ENCODE assay signal across 8 mouse cellular contexts in genomic region chr7:99382088-99383000, GRCm38 (mm10). TPM values are rescaled to one million over a fixed set of nuclear protein-coding genes. Genes with fewer than 3 reads are reported as not detected.
A peak's percentile ranks its signal among the peaks of the same experiment; 100 is the strongest.
DNase-seq lines count a peak whose midpoint lies in the region; ATAC-seq lines count a peak whose summit lies in the region.

No protein-coding gene starts in this region.

- H3K36me3 ChIP-seq in kidney, embryonic 14.5 days (ENCODE audit: control insufficient read depth, insufficient read depth, low read length), result no peaks in the 10 kb centered on the region
- peaks cover 4% of the 10 kb centered on the region for H3K36me3 ChIP-seq in embryonic facial prominence, embryonic 10.5 days (replicated peaks)
- H3K36me3 ChIP-seq in hindbrain, embryonic 16.5 days (ENCODE audit: control insufficient read depth, insufficient read depth, low read length), result no peaks in the 10 kb centered on the region
- no peaks in the 10 kb centered on the region for H3K36me3 ChIP-seq in lung, embryonic 16.5 days (ENCODE audit: control insufficient read depth, insufficient read depth, low read length)

- H3K9ac ChIP-seq in kidney, embryonic 14.5 days (ENCODE audit: low read depth, low read length), result peak overlapping the region; percentile 78
- H3K9ac ChIP-seq in hindbrain, embryonic 16.5 days (ENCODE audit: low read depth, low read length), result peak overlapping the region; percentile 87
- peak overlapping the region; percentile 83 for H3K9ac ChIP-seq in lung, embryonic 16.5 days (ENCODE audit: low read length)

- peak overlapping the region; percentile 58 for H3K4me3 ChIP-seq in kidney, embryonic 14.5 days (ENCODE audit: low read length)
- H3K4me3 ChIP-seq in embryonic facial prominence, embryonic 10.5 days, result peak overlapping the region; percentile 79
- peak overlapping the region; percentile 88 for H3K4me3 ChIP-seq in hindbrain, embryonic 16.5 days (ENCODE audit: low read length)
- H3K4me3 ChIP-seq in lung, embryonic 16.5 days (ENCODE audit: low read length), result peak overlapping the region; percentile 71

- DNase-seq in kidney, adult 11 months, result no peak
- DNase-seq in embryonic facial prominence, embryonic 10.5 days (ENCODE audit: low spot score), result no peak
- peak; percentile 30 for DNase-seq in thymus, postnatal 25 days
- DNase-seq in layer of hippocampus, postnatal 14 days (ENCODE audit: low spot score in 2 of 2), result no peak
- no peak for DNase-seq in ovary, postnatal 36 days (ENCODE audit: low spot score)

- ATAC-seq in kidney, embryonic 14.5 days (ENCODE audit: low FRiP score, low TSS enrichment), result no peak
- ATAC-seq in hindbrain, embryonic 16.5 days, result no peak
- ATAC-seq in lung, embryonic 16.5 days (ENCODE audit: low read depth), result no peak

- 11% methylated on average over 30 of the region's 30 CpGs for WGBS in kidney, embryonic 14.5 days
- 12% methylated on average over 30 of the region's 30 CpGs for WGBS in embryonic facial prominence, embryonic 10.5 days
- 8% methylated on average over 29 of the region's 30 CpGs for WGBS in hindbrain, embryonic 16.5 days
- WGBS in lung, embryonic 16.5 days, result 8% methylated on average over 30 of the region's 30 CpGs

- peaks cover 24% of the 10 kb centered on the region for H3K4me1 ChIP-seq in kidney, embryonic 14.5 days (ENCODE audit: control insufficient read depth, insufficient read depth, low read length)
- peaks cover 82% of the 10 kb centered on the region for H3K4me1 ChIP-seq in embryonic facial prominence, embryonic 10.5 days
- peaks cover 49% of the 10 kb centered on the region for H3K4me1 ChIP-seq in hindbrain, embryonic 16.5 days (ENCODE audit: control insufficient read depth, insufficient read depth, low read depth, low read length)
- peaks cover 35% of the 10 kb centered on the region for H3K4me1 ChIP-seq in lung, embryonic 16.5 days (replicated peaks; ENCODE audit: control insufficient read depth, insufficient read depth, low read length)

- H3K9me3 ChIP-seq in kidney, embryonic 14.5 days (ENCODE audit: control insufficient read depth, low read length), result no peaks in the 10 kb centered on the region
- no peaks in the 10 kb centered on the region for H3K9me3 ChIP-seq in embryonic facial prominence, embryonic 10.5 days
- no peaks in the 10 kb centered on the region for H3K9me3 ChIP-seq in hindbrain, embryonic 16.5 days (ENCODE audit: control insufficient read depth, low read length)
- no peaks in the 10 kb centered on the region for H3K9me3 ChIP-seq in lung, embryonic 16.5 days (ENCODE audit: control insufficient read depth, low read length)

- peak overlapping the region; percentile 94 for H3K4me2 ChIP-seq in kidney, embryonic 14.5 days (replicated peaks; ENCODE audit: low read depth, low read length)
- peak overlapping the region; percentile 92 for H3K4me2 ChIP-seq in hindbrain, embryonic 16.5 days (ENCODE audit: low read length)
- peak overlapping the region; percentile 94 for H3K4me2 ChIP-seq in lung, embryonic 16.5 days (ENCODE audit: low read depth, low read length)

- H3K27ac ChIP-seq in kidney, embryonic 14.5 days (ENCODE audit: low read depth, low read length), result peak overlapping the region; percentile 76; the same call in 1 of the 2 replicates
- H3K27ac ChIP-seq in embryonic facial prominence, embryonic 10.5 days (replicated peaks), result peak overlapping the region; percentile 98
- H3K27ac ChIP-seq in hindbrain, embryonic 16.5 days (ENCODE audit: low read depth, low read length), result peak overlapping the region; percentile 92
- H3K27ac ChIP-seq in lung, embryonic 16.5 days (ENCODE audit: low read length), result peak overlapping the region; percentile 88

- no peaks in the 10 kb centered on the region for H3K27me3 ChIP-seq in kidney, embryonic 14.5 days (ENCODE audit: control insufficient read depth, insufficient read depth, low read length)
- H3K27me3 ChIP-seq in embryonic facial prominence, embryonic 10.5 days (replicated peaks; ENCODE audit: low read depth, poor library complexity, severe bottlenecking), result peaks cover 21% of the 10 kb centered on the region
- no peaks in the 10 kb centered on the region for H3K27me3 ChIP-seq in hindbrain, embryonic 16.5 days (replicated peaks; ENCODE audit: control insufficient read depth, insufficient read depth, low read length)
- H3K27me3 ChIP-seq in lung, embryonic 16.5 days (ENCODE audit: control insufficient read depth, insufficient read depth, low read depth, low read length), result no peaks in the 10 kb centered on the region

RNA-seq across cellular contexts. Expression of gene Gdpd5, which starts 1.1 kb away (rescaled TPM):
- 12.1 and 15.4 TPM in 2 replicates for polyA plus RNA-seq in kidney, embryonic 14.5 days (2014; fragmentation: Nextera tagmentation; extraction: Ambion mirVana)
- polyA plus RNA-seq in embryonic facial prominence, embryonic 10.5 days (2016; fragmentation: Nextera tagmentation; extraction: Ambion mirVana), result 21.4 TPM in 2 replicates
- polyA plus RNA-seq in hindbrain, embryonic 16.5 days (2015; fragmentation: Nextera tagmentation; extraction: Ambion mirVana), result 36.9 and 43.8 TPM in 2 replicates
- 22.4 and 24.1 TPM in 2 replicates for polyA plus RNA-seq in lung, embryonic 16.5 days (2015; fragmentation: Nextera tagmentation; extraction: Ambion mirVana)
- 10 to 100 TPM; 30.0 to 31.6 TPM for total RNA-seq in layer of hippocampus, postnatal 14 days (2021)

RNA-seq across cellular contexts. Expression of gene Serpinh1, which starts 29.3 kb away (rescaled TPM):
- polyA plus RNA-seq in kidney, embryonic 14.5 days (2014; fragmentation: Nextera tagmentation; extraction: Ambion mirVana), result 459 and 599 TPM in 2 replicates
- polyA plus RNA-seq in embryonic facial prominence, embryonic 10.5 days (2016; fragmentation: Nextera tagmentation; extraction: Ambion mirVana), result 1,061 and 1,072 TPM in 2 replicates
- polyA plus RNA-seq in hindbrain, embryonic 16.5 days (2015; fragmentation: Nextera tagmentation; extraction: Ambion mirVana), result 261 and 355 TPM in 2 replicates
- 1,678 and 1,766 TPM in 2 replicates for polyA plus RNA-seq in lung, embryonic 16.5 days (2015; fragmentation: Nextera tagmentation; extraction: Ambion mirVana)
- 10 to 100 TPM; 41.9 to 58.7 TPM for total RNA-seq in layer of hippocampus, postnatal 14 days (2021)
